Mouse (Mus musculus): ENCODE data around the gene S100pbp. TPM values are rescaled to one million over a fixed set of nuclear protein-coding genes. Genes with fewer than 3 reads are reported as not detected.

S100pbp gene
- total and polyA plus RNA-seq, 2 experiments from 2014 or later, result 15.6 to 52.2 TPM

DNA sequence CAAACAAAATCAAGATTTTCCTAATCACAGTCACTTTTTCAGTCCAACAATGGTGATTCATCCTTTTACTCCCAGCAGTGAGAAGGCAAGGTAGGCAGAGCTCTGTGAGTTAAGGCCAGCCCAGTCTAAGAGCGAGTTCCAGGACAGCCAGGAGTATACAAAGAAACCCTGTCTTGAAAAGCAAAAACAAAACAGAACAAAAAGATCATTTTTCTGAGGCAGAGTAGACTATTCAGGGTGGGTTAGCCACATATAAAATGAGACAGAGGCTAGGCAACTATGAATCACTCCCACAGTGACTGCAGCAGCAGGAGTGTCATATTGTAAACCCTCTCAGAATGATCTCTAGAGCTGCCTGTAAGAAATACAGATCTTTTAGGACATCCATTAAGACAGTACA, 40.2 kb downstream of the S100pbp start:
- H3K4me3 ChIP-seq (ENCODE audit: low read depth, low read length), result no peak overlapping the region
- no peak overlapping the region for H3K4me2 ChIP-seq (ENCODE audit: low read depth)
- H3K36me3 ChIP-seq (ENCODE audit: insufficient read depth), result peaks cover 12% of the 10 kb centered on the region
- no peak for TF ChIP-seq CTCF (IDR thresholded peaks at IDR 0.05; ENCODE audit: low read depth)
- H3K27me3 ChIP-seq (ENCODE audit: insufficient read depth, low read length), result no peaks in the 10 kb centered on the region
- DNase-seq, result no peak
- peaks cover 9% of the 10 kb centered on the region for H3K4me1 ChIP-seq (ENCODE audit: insufficient read depth)
- H3K27ac ChIP-seq (ENCODE audit: low read depth, low read length), result no peak overlapping the region
- no peak overlapping the region for H3K9ac ChIP-seq
- WGBS, result 69% methylated on average over 1 of the region's 1 CpGs
- ATAC-seq, result no peak
- no peaks in the 10 kb centered on the region for H3K9me3 ChIP-seq (ENCODE audit: low read length)

GRCm38 (mm10) chr4:129147552-129148103, 41.9 kb downstream of the S100pbp start:
- no peak overlapping the region for H3K4me2 ChIP-seq (ENCODE audit: low read depth)
- 81% methylated on average over 13 of the region's 13 CpGs for WGBS
- no peak overlapping the region for H3K4me3 ChIP-seq (ENCODE audit: low read depth, low read length)
- peaks cover 11% of the 10 kb centered on the region for H3K36me3 ChIP-seq (ENCODE audit: insufficient read depth)
- H3K27ac ChIP-seq (ENCODE audit: low read depth, low read length), result no peak overlapping the region
- no peak for TF ChIP-seq CTCF (IDR thresholded peaks at IDR 0.05; ENCODE audit: low read depth)
- H3K9me3 ChIP-seq (ENCODE audit: low read length), result no peaks in the 10 kb centered on the region
- no peak for DNase-seq
- H3K27me3 ChIP-seq (ENCODE audit: insufficient read depth, low read length), result no peaks in the 10 kb centered on the region
- peaks cover 11% of the 10 kb centered on the region for H3K4me1 ChIP-seq (ENCODE audit: insufficient read depth)
- H3K9ac ChIP-seq, result no peak overlapping the region
- ATAC-seq, result no peak

GRCm38 (mm10) chr4:129146392-129146791, 43.1 kb downstream of the S100pbp start:
- H3K4me2 ChIP-seq (ENCODE audit: low read depth), result no peak overlapping the region
- ATAC-seq (no peak), DNase-seq (no peak)
- H3K27ac ChIP-seq (ENCODE audit: low read depth, low read length), result no peak overlapping the region
- no peaks in the 10 kb centered on the region for H3K27me3 ChIP-seq (ENCODE audit: insufficient read depth, low read length)
- TF ChIP-seq CTCF (IDR thresholded peaks at IDR 0.05; ENCODE audit: low read depth), result no peak
- no peak overlapping the region for H3K4me3 ChIP-seq (ENCODE audit: low read depth, low read length)
- peaks cover under 1% of the 10 kb centered on the region for H3K36me3 ChIP-seq (ENCODE audit: insufficient read depth)
- H3K9me3 ChIP-seq (ENCODE audit: low read length), result no peaks in the 10 kb centered on the region
- H3K4me1 ChIP-seq (ENCODE audit: insufficient read depth), result peaks cover 11% of the 10 kb centered on the region
- 46% methylated on average over 2 of the region's 2 CpGs for WGBS
- H3K9ac ChIP-seq, result no peak overlapping the region

GRCm38 (mm10) chr4:129145943-129146342, 43.6 kb downstream of the S100pbp start:
- Histone ChIP-seq H3K36me3 (ENCODE audit: insufficient read depth) (no peaks in the 10 kb centered on the region; the same call in none of the 2 replicates), H3K4me3 (ENCODE audit: low read depth, low read length) (no peak overlapping the region), H3K9me3 (ENCODE audit: low read length) (no peaks in the 10 kb centered on the region), H3K27ac (ENCODE audit: low read depth, low read length) (no peak overlapping the region), H3K4me1 (ENCODE audit: insufficient read depth) (peaks cover 11% of the 10 kb centered on the region), H3K9ac (no peak overlapping the region), H3K4me2 (ENCODE audit: low read depth) (no peak overlapping the region), H3K27me3 (ENCODE audit: insufficient read depth, low read length) (no peaks in the 10 kb centered on the region)
- WGBS, result 71% methylated on average over 4 of the region's 4 CpGs
- ATAC-seq (no peak), DNase-seq (no peak)
- no peak for TF ChIP-seq CTCF (IDR thresholded peaks at IDR 0.05; ENCODE audit: low read depth)

DNA sequence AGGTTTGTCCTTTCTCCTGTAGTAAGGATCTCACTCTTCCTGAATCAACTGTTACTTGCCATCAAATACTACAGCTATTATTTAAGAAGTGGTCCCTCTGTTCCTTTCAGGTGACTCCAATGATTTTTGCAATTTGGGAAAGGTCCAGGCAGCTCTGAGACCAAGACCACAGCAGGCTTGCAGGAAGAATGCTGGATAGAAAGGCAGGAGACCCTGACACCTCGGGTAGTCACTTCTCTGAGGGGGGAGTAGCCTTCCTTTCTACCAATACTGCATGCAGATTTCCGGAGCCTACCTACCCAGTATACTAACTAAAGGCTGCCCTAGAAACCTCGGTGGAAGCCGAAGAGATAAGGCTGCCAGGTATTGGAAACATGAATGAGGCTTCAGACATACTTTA, 44.1 kb downstream of the S100pbp start:
- no peak overlapping the region for H3K9ac ChIP-seq
- H3K4me3 ChIP-seq (ENCODE audit: low read depth, low read length), result no peak overlapping the region
- peaks cover 11% of the 10 kb centered on the region for H3K4me1 ChIP-seq (ENCODE audit: insufficient read depth)
- no peaks in the 10 kb centered on the region for H3K27me3 ChIP-seq (ENCODE audit: insufficient read depth, low read length)
- H3K9me3 ChIP-seq (ENCODE audit: low read length), result no peaks in the 10 kb centered on the region
- no peaks in the 10 kb centered on the region; the same call in 1 of the 2 replicates for H3K36me3 ChIP-seq (ENCODE audit: insufficient read depth)
- DNase-seq, result no peak
- 65% methylated on average over 4 of the region's 4 CpGs for WGBS
- peak overlapping the region; percentile 78; the same call in 1 of the 2 replicates for H3K27ac ChIP-seq (ENCODE audit: low read depth, low read length)
- H3K4me2 ChIP-seq (ENCODE audit: low read depth), result no peak overlapping the region
- ATAC-seq, result no peak
- TF ChIP-seq CTCF (IDR thresholded peaks at IDR 0.05; ENCODE audit: low read depth), result no peak

- peak overlapping the region; percentile 28; the same call in 1 of the 2 replicates for H3K9ac ChIP-seq
- WGBS, result 24% methylated on average over 16 of the region's 16 CpGs
- peak; percentile 87 for DNase-seq
- H3K4me2 ChIP-seq (ENCODE audit: low read depth), result no peak overlapping the region
- no peak for TF ChIP-seq CTCF (IDR thresholded peaks at IDR 0.05; ENCODE audit: low read depth)
- H3K27ac ChIP-seq (ENCODE audit: low read depth, low read length), result peak overlapping the region; percentile 78
- peak; percentile 79 for ATAC-seq
- no peaks in the 10 kb centered on the region; the same call in 1 of the 2 replicates for H3K36me3 ChIP-seq (ENCODE audit: insufficient read depth)
- no peaks in the 10 kb centered on the region for H3K27me3 ChIP-seq (ENCODE audit: insufficient read depth, low read length)
- no peaks in the 10 kb centered on the region for H3K9me3 ChIP-seq (ENCODE audit: low read length)
- peaks cover 11% of the 10 kb centered on the region for H3K4me1 ChIP-seq (ENCODE audit: insufficient read depth)
- H3K4me3 ChIP-seq (ENCODE audit: low read depth, low read length), result no peak overlapping the region
Measured at GRCm38 (mm10) chr4:129144401-129145367, 44.8 kb downstream of the S100pbp start.

GRCm38 (mm10) chr4:129143509-129143908, 46.0 kb downstream of the S100pbp start:
- Histone ChIP-seq H3K4me3 (ENCODE audit: low read depth, low read length) (no peak overlapping the region), H3K27me3 (ENCODE audit: insufficient read depth, low read length) (no peaks in the 10 kb centered on the region), H3K9ac (no peak overlapping the region), H3K36me3 (ENCODE audit: insufficient read depth) (no peaks in the 10 kb centered on the region), H3K27ac (ENCODE audit: low read depth, low read length) (no peak overlapping the region), H3K4me2 (ENCODE audit: low read depth) (no peak overlapping the region), H3K4me1 (ENCODE audit: insufficient read depth) (peaks cover 11% of the 10 kb centered on the region), H3K9me3 (ENCODE audit: low read length) (no peaks in the 10 kb centered on the region)
- 81% methylated on average over 5 of the region's 5 CpGs for WGBS
- TF ChIP-seq CTCF (IDR thresholded peaks at IDR 0.05; ENCODE audit: low read depth), result no peak
- no peak for ATAC-seq
- no peak for DNase-seq

Measured in forebrain, postnatal 0 days (tissue).